Mouse (Mus musculus) neural tube, embryonic 10.5 days (tissue): Measurements from ENCODE around the gene Stpg1.

Experiments
- DNase-seq: peaks from one replicate; pipeline ENCODE4 v3.0.0-alpha.2; 2017; ENCODE audit warnings: low spot score; ENCODE audit errors: extremely low spot score

Gene Stpg1

GRCm38 (mm10) chr4:135509515-135509914 lies 14.9 kb downstream of the Stpg1 start:
- DNase-seq: no peak

GRCm38 (mm10) chr4:135513865-135514264 lies 19.3 kb downstream of the Stpg1 start:
- no peak for DNase-seq

GRCm38 (mm10) chr4:135514925-135515324 lies 20.3 kb downstream of the Stpg1 start:
- DNase-seq: no peak

GRCm38 (mm10) chr4:135516351-135517316 lies 22.0 kb downstream of the Stpg1 start:
- DNase-seq: peak; percentile 47

DNA sequence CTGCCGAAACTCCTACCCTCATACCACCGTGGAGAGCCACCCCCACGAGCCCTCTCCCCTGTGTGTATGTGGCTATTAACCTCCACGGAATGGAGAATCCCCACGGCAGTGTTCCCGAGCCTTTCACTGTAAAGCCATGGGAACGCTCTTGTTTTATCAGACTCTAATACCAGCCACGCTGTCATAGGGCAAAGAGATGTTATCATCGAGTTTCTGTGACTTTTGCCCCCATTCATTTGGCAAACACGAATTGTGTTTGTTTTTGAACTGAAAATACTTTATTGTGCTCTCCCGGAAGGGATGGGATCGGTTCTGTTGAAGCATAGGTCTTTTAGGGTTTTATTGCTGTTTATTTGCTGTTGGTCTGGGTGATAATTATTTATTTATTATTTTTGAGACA lies 23.5 kb downstream of the Stpg1 start:
- no peak for DNase-seq

DNA sequence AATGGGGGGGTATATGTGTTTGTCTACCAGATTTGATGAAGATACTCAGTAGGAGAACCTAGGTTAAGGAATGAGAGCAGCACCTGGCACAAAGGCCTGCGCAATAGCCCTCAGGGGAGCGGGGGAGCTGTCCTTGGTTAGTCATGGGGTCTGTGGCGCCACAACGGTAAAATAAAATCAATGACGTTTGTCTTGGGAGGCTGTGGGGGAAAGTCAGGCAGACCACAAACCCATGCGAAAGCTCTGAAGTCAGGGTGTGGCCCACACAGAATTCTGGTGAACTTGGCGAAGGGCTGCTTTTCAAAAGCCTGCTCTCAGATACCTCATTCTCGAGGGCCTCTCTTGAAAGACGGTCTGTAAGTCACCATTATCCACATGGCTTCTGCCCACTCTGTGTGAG lies 25.8 kb downstream of the Stpg1 start:
- DNase-seq: no peak

DNA sequence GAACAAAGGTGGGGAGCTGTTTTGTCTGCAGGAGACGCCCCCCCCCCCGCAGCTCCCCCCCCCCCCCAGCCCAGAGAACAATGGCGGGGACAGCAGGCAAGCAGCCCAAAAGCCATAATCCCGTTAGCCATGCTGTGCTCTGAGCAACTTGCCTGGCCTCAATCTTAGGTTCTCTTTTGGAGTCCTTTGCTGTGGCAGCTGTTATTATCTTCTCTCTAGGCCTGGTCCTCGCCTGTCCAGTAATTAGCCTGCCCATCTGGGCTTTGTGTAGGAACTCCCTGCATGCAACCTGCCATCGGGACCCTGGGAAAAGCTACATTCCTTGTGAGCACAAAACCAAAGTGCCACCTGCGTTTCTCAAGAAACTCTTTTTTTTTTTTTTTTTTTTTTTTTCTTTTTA lies 29.3 kb downstream of the Stpg1 start:
- DNase-seq: no peak

GRCm38 (mm10) chr4:135525057-135525456 lies 30.5 kb downstream of the Stpg1 start:
- no peak for DNase-seq

DNA sequence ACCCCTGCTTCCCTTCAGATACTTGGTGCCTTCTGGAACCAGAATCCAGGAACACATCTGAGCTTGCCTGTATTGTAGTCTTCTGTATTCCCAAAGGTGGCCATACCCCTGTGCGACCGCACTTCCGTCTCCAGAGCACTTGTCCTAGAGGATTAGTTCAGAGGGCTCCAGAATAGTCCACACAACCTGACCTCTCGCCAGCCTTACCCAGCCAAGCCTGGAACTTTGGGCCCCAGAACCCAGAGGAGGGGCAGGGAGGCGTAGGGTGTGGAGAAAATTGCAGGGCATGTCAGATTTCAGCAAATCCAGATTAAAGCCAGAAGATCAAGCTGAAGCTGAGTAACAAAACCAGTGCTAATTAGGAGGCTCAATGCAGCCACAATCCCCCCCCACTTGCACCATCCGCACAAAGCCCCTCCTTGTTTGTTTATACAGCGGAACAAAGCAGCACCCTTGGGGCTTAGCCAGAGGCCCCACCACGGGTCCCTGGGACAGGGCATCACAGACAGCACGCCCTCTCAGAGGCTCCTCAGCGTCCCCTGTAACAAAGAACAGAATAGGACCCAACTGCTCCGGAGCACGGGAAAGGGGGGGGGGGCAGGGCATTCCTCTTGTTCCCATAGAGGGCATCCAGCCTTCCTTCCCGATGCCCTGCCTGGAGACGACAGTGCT lies 31.6 kb downstream of the Stpg1 start:
- DNase-seq: no peak

- DNase-seq: no peak
Measured at GRCm38 (mm10) chr4:135530270-135530669, 35.7 kb downstream of the Stpg1 start.

DNA sequence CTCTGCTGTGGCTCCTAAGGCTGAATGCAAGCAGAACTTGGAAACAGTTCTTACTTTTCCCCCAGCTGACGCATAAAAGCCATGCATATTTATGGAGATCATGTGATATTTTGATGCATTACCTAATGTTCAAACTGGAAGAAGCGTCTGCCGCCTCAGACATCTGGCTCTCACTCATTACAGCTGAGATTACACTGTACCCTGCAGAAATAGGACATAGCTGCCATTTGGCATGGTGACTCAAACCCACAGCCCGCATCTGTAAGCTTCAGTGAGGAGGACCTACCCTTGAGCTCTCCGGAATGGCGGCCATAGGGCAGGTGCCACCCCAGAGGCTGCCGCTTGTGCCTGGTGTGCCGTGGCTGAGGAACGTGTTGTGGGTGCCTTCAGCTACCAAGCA lies 36.6 kb downstream of the Stpg1 start:
- no peak for DNase-seq

DNA sequence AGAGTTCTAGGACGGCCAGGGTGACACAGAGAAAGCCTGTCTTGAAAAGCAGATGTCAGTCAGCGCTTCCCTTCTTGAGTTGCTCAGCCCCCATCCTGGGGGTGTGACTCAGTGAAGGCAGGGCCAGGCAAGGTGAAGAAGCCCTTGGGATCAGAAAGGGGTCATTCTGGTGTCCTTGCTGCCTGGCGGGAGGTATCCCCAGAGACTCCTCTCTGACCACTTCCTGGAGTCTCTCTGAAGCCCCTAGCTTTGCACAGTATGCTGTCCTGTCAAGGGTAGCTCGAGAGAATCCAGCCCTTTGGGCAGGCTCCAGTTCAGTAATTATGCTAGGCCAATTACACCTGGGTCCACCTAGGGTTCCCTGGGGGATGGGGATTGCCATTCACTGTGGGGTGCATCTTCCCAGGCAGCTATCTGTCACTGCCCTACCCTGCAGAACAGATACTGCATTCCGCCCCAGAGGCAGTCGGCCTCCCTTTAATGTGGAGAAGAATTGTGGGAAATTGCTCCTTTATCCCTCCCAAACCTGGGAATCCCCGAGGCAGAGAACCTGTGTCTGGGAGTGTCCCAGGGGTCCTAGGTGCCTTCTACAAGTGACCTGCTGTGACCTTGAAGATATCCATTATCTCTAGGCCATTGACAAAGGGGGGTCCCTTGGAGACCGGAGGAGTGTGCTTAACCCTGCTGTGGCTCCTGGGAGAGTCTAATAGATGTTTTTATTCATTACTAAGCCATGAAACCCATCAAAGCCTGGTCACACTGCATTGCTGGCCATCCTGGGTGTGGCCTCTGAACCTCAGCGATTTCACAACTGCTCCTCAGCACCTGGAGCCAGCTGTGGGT lies 37.4 kb downstream of the Stpg1 start:
- DNase-seq: no peak

DNA sequence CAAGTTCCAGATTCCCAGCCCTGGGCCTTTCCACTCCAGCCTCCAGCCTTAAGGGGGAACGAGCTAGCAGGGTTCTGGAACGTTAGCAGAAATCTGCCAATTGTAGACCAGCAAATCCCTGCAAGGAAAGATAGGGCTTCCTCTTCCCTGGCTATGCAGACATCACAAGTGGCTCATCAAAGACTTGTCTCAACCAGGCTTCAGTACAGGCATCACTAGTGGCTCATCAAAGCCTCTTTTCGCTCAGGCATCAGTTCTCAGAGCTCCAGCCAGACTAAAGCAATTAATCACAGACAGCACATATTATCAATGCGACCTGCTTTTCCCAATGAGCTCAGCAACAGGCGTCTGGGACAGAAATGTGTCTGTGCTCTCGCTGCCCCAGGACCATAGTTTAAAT lies 38.4 kb downstream of the Stpg1 start:
- no peak for DNase-seq

GRCm38 (mm10) chr4:135535021-135535420 lies 40.4 kb downstream of the Stpg1 start:
- no peak for DNase-seq

DNA sequence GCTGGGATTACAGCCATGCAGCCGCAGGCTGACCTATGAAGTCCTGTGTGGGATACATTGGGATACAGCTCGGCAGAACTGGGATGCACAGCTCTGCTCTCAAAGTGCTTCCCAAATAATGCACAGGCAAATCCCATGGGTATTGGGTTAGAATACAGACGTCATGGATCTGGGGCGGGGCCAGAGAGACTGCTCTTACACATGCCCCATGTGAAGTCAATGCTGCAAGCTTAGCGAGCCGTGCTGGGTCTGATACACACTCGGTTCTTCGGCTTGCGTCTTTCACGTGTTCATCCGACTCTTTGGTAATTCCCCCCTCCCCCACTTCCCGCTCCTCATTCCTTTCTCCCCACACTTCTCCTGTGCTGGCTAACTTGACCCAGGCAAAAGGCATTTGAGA lies 44.5 kb downstream of the Stpg1 start:
- DNase-seq: no peak

GRCm38 (mm10) chr4:135540057-135540456 lies 45.5 kb downstream of the Stpg1 start:
- no peak for DNase-seq

DNA sequence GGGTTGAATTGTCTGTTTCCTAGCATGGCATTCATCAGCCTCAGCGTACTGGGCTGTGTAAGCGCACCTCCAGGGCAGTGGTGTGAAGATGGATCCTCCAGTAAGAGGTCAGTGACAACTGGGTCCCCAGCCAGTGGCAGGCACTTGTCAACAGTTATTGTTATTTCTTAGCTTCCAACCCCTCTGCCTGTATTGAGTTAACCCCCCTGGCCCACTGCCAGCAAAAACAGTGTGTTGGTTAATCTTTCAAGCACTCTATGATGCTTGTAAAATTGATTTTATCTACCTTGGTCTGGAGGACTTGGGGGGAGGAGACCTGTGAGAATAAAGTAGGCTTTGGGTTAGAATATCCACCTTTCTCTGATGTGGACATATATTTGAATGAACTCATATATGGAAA lies 49.7 kb downstream of the Stpg1 start:
- no peak for DNase-seq

- no peak for DNase-seq
Measured at GRCm38 (mm10) chr4:135545080-135545511, 50.5 kb downstream of the Stpg1 start.

DNA sequence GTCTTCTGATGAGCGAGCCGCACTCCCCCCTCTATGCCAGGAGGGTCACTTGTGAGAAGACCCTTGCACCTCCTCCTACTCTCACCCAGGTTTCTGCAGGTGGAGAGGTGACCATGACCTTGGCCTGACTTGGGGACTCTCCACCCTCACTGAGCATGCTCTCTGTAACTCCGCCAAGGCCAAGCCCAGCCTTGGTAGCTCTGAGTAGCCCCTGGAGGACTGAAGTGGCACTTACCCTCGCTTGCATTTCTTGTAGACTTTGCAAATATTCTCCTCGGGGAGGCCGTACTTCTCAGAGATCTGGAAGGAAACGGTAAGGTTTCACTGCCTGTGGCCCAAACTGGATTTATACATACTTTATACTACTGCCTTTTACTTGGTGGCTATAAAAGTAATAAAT lies 51.4 kb downstream of the Stpg1 start:
- DNase-seq: no peak

- no peak for DNase-seq
Measured at GRCm38 (mm10) chr4:135546793-135547192, 52.2 kb downstream of the Stpg1 start.

DNA sequence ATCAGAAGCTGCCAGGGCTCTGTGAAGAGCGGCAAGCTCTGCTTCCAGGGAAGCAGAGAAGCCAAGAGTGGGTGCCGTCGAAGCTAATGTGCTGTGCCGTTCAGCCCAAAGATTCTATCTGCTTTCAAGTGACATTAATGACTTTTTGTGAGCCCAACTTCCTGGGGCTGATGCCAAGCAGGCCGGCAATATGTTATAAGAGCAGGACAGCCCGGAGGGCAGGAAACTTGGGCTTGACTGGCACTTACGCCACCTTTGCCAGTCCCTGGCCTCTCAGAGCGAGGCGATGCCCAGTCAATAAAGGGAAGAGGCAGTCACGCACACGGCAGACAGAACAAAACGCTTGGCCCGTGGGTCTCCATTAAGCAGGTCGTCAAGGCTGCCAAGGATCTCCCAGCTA lies 53.0 kb downstream of the Stpg1 start:
- no peak for DNase-seq

GRCm38 (mm10) chr4:135548108-135548507 lies 53.5 kb downstream of the Stpg1 start:
- DNase-seq: no peak
